Mouse (Mus musculus): Measurements from ENCODE around the gene Casr. TPM values are rescaled to one million over a fixed set of nuclear protein-coding genes. Genes with fewer than 3 reads are reported as not detected.

Gene Casr
- polyA plus RNA-seq, 1 experiment from 2014 or later, result 0.16 TPM

DNA sequence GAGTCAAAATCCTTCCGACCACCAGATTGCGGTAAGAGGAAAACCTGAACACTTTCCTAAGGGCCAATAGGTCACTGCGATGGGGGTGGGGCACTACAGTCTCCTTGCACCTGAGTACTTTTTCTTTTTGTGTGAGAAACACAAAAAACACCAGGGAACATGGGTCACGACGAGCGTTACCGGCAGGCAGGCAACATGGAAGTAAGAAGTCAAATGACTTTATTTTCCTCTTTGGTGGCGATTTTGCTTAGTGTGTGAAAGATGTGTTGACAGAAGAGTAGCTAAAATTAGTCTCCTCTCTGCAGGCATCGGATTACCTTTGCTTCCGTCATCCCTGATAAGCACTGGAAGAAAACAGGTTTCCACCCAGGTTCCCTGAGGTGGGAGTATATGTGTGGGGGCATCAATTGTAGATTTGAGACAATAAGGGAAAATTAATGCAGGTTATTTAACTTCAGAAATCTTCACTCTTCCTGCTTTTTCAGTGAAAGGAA is 6.2 kb downstream of the Casr start:
- WGBS, result 83% methylated on average over 10 of the region's 10 CpGs
- Histone ChIP-seq H3K27me3 (replicated peaks; ENCODE audit: control insufficient read depth, insufficient read depth, low read length) (no peaks in the 10 kb centered on the region), H3K4me3 (replicated peaks; ENCODE audit: low read length) (no peak overlapping the region), H3K27ac (ENCODE audit: low read length) (no peak overlapping the region), H3K9ac (replicated peaks; ENCODE audit: low read depth, low read length) (no peak overlapping the region), H3K36me3 (ENCODE audit: control insufficient read depth, insufficient read depth) (no peaks in the 10 kb centered on the region), H3K4me2 (ENCODE audit: low read length) (no peak overlapping the region), H3K4me1 (replicated peaks; ENCODE audit: control insufficient read depth, insufficient read depth, low read length) (no peaks in the 10 kb centered on the region), H3K9me3 (ENCODE audit: control insufficient read depth, low read length) (no peaks in the 10 kb centered on the region)
- no peak for ATAC-seq

DNA sequence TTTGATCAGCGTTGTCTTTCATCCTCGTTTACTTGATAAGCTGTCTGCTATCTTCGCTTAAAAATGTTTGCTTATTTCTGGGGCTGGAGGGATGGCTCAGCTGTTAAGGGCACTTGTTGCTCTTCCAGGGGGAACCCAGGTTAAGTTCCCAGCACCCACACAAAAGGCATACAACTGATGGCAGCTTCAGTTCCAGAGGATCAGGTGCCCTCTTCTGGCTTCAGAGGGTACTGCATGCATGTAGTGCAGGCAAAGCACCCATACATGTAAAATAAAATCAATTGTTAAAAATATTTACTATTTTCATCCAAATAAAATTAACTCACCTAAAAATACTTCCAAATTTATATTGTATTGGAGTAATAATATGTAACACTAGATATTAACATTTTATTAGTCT is 8.3 kb downstream of the Casr start:
- Histone ChIP-seq H3K36me3 (ENCODE audit: control insufficient read depth, insufficient read depth) (no peaks in the 10 kb centered on the region), H3K4me1 (replicated peaks; ENCODE audit: control insufficient read depth, insufficient read depth, low read length) (no peaks in the 10 kb centered on the region), H3K9ac (replicated peaks; ENCODE audit: low read depth, low read length) (no peak overlapping the region), H3K27ac (ENCODE audit: low read length) (no peak overlapping the region), H3K4me2 (ENCODE audit: low read length) (no peak overlapping the region), H3K9me3 (ENCODE audit: control insufficient read depth, low read length) (no peaks in the 10 kb centered on the region), H3K27me3 (replicated peaks; ENCODE audit: control insufficient read depth, insufficient read depth, low read length) (no peaks in the 10 kb centered on the region), H3K4me3 (replicated peaks; ENCODE audit: low read length) (no peak overlapping the region)
- ATAC-seq, result no peak
- 99% methylated on average over 3 of the region's 3 CpGs for WGBS

DNA sequence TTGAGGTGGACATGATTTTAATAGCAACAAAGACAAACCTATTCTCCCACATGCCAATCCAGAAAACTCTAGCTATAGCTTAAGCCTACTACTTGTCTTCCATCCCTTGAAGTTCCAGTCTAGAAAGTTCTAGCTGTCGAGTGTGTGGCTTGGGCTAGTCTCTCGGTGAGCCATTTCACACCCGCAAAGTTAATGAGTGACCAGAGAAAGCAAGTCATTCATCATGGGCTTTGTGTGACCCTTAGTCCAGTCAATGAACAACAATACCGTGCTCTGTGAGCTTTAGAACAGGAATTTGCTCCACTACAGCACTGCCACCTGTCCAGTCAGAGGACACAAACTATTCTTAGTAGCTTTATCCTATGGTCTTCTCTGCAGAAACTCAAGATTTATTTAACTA is 16.6 kb downstream of the Casr start:
- H3K9ac ChIP-seq (replicated peaks; ENCODE audit: low read depth, low read length), result no peak overlapping the region
- H3K27me3 ChIP-seq (replicated peaks; ENCODE audit: control insufficient read depth, insufficient read depth, low read length), result no peaks in the 10 kb centered on the region
- H3K4me2 ChIP-seq (ENCODE audit: low read length), result no peak overlapping the region
- H3K4me3 ChIP-seq (replicated peaks; ENCODE audit: low read length), result no peak overlapping the region
- 69% methylated on average over 4 of the region's 4 CpGs for WGBS
- no peaks in the 10 kb centered on the region for H3K9me3 ChIP-seq (ENCODE audit: control insufficient read depth, low read length)
- H3K4me1 ChIP-seq (replicated peaks; ENCODE audit: control insufficient read depth, insufficient read depth, low read length), result no peaks in the 10 kb centered on the region
- no peaks in the 10 kb centered on the region for H3K36me3 ChIP-seq (ENCODE audit: control insufficient read depth, insufficient read depth)
- ATAC-seq, result no peak
- no peak overlapping the region for H3K27ac ChIP-seq (ENCODE audit: low read length)

DNA sequence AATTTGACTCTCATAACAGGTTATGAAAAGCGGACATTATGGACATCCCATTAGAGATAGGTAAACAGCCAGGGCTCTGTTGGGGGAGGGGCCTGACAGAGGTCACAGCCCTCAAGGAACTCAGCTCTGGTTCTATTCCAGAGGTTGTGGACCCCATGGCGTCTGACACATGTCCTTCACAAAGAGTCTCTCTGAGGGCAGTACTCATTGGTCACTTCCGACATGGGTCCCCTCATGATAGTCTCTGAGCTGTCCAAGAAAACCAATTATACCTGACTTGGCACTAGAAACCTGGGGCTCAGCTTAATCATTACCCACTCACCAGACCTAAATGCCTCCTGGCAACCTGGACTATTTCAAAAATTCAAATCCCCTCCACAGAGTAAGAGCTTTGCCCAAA is 18.9 kb downstream of the Casr start:
- 91% methylated on average over 3 of the region's 3 CpGs for WGBS
- Histone ChIP-seq H3K4me1 (replicated peaks; ENCODE audit: control insufficient read depth, insufficient read depth, low read length) (no peaks in the 10 kb centered on the region), H3K9ac (replicated peaks; ENCODE audit: low read depth, low read length) (no peak overlapping the region), H3K27ac (ENCODE audit: low read length) (no peak overlapping the region), H3K27me3 (replicated peaks; ENCODE audit: control insufficient read depth, insufficient read depth, low read length) (no peaks in the 10 kb centered on the region), H3K4me3 (replicated peaks; ENCODE audit: low read length) (no peak overlapping the region), H3K36me3 (ENCODE audit: control insufficient read depth, insufficient read depth) (no peaks in the 10 kb centered on the region), H3K4me2 (ENCODE audit: low read length) (no peak overlapping the region), H3K9me3 (ENCODE audit: control insufficient read depth, low read length) (no peaks in the 10 kb centered on the region)
- no peak for ATAC-seq

DNA sequence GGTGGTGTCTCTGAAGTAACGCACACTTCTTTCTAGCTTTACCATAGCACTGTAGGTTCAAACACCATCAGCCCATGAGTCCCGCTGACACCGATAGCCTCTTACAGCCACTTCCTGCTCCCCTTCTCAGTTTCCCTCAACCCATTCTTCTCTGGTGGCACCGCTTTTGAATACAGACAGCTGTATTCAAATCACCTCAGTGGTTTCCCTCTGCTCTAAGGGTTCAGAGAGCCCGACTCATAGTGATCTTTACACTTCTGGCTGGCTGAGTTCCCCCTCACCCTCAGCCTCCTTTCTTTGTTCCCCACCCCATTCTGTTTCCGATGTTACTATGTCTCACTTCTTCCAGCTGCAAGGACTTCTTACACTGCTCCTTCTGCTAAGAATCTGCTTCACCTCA is 21.1 kb downstream of the Casr start:
- Histone ChIP-seq H3K4me2 (ENCODE audit: low read length) (no peak overlapping the region), H3K36me3 (ENCODE audit: control insufficient read depth, insufficient read depth) (no peaks in the 10 kb centered on the region), H3K9ac (replicated peaks; ENCODE audit: low read depth, low read length) (no peak overlapping the region), H3K27me3 (replicated peaks; ENCODE audit: control insufficient read depth, insufficient read depth, low read length) (no peaks in the 10 kb centered on the region), H3K4me1 (replicated peaks; ENCODE audit: control insufficient read depth, insufficient read depth, low read length) (no peaks in the 10 kb centered on the region), H3K27ac (ENCODE audit: low read length) (no peak overlapping the region), H3K4me3 (replicated peaks; ENCODE audit: low read length) (no peak overlapping the region), H3K9me3 (ENCODE audit: control insufficient read depth, low read length) (no peaks in the 10 kb centered on the region)
- 63% methylated on average over 6 of the region's 6 CpGs for WGBS
- no peak for ATAC-seq

DNA sequence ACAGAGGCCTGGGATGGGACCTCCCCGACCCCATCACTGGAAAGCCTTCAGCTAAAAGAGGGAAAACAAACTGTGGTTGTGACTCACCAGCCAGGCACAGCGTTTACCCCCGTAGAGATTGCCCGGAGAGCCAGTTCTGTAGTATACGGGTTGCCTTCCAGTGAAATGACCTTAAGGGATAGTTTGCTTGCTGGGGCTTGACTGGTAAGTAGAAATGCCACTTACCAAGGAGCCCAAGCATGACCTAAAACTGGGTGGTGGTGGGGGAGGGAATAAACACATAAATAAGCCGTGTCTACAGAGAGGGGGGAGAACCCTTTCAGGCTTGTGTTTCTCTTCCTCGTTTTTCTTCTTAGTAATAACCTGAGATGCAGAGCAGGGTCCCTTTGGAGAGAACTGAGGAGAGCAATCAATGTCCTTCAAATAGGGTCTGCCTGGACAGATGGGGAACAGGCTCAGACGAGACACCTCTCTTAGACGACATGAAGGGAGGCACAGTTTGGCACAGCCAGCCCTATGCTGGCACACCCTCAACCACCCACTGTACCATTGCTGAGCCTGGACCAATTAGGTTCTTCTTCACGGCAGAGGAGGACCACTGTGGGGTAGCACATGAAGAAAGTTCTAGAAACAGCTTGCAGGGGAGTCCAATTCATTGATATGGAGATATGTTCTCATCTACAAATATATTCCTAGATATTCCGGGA is 28.8 kb downstream of the Casr start:
- no peak overlapping the region for H3K4me2 ChIP-seq (ENCODE audit: low read length)
- no peaks in the 10 kb centered on the region for H3K4me1 ChIP-seq (replicated peaks; ENCODE audit: control insufficient read depth, insufficient read depth, low read length)
- no peaks in the 10 kb centered on the region for H3K27me3 ChIP-seq (replicated peaks; ENCODE audit: control insufficient read depth, insufficient read depth, low read length)
- H3K27ac ChIP-seq (ENCODE audit: low read length), result no peak overlapping the region
- no peak for ATAC-seq
- H3K9me3 ChIP-seq (ENCODE audit: control insufficient read depth, low read length), result no peaks in the 10 kb centered on the region
- no peak overlapping the region for H3K4me3 ChIP-seq (replicated peaks; ENCODE audit: low read length)
- 76% methylated on average over 11 of the region's 11 CpGs for WGBS
- no peaks in the 10 kb centered on the region for H3K36me3 ChIP-seq (ENCODE audit: control insufficient read depth, insufficient read depth)
- no peak overlapping the region for H3K9ac ChIP-seq (replicated peaks; ENCODE audit: low read depth, low read length)

DNA sequence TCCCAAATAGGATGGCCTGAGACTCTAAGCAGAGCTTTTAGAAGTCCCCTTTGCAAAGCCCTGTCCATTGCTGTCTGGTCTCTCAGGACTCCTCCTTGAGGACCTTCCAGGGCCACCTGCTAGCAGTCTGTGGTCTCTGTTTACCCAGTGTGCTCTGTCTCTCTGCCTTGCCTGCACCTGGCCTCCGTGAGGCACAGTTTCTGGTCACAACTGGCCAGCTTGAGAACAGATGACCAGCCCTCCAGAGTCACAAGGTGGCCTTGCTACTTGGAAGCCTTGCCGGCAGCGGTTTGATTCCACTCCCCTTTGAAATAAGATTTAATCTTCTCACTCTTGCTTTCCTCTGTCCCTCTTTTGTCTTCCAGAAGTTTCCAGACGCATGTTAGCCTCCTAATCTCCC is 29.9 kb downstream of the Casr start:
- WGBS, result 41% methylated on average over 4 of the region's 4 CpGs
- no peak overlapping the region for H3K9ac ChIP-seq (replicated peaks; ENCODE audit: low read depth, low read length)
- no peak overlapping the region for H3K27ac ChIP-seq (ENCODE audit: low read length)
- no peaks in the 10 kb centered on the region for H3K9me3 ChIP-seq (ENCODE audit: control insufficient read depth, low read length)
- H3K4me3 ChIP-seq (replicated peaks; ENCODE audit: low read length), result no peak overlapping the region
- H3K4me1 ChIP-seq (replicated peaks; ENCODE audit: control insufficient read depth, insufficient read depth, low read length), result no peaks in the 10 kb centered on the region
- no peak overlapping the region for H3K4me2 ChIP-seq (ENCODE audit: low read length)
- no peaks in the 10 kb centered on the region for H3K27me3 ChIP-seq (replicated peaks; ENCODE audit: control insufficient read depth, insufficient read depth, low read length)
- ATAC-seq, result no peak
- H3K36me3 ChIP-seq (ENCODE audit: control insufficient read depth, insufficient read depth), result no peaks in the 10 kb centered on the region

DNA sequence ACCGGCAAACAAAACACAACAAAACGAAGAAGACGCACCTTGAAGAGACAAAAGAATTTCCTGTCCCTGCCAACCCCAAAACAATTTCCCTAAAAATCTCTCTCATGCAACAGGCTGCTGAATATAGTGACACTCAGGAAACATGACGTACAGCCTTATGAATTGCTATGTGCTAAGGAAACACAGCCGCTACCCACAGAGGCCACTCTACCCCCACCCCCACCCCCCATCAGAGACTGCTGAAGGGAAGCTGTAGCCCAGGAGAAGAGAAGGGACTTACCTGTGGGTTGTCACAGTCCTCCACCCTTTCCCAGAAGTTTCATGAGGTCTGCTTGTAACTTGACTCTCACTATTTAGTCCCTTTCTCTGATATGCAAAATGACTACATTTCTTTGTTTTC is 30.3 kb downstream of the Casr start:
- 88% methylated on average over 5 of the region's 5 CpGs for WGBS

DNA sequence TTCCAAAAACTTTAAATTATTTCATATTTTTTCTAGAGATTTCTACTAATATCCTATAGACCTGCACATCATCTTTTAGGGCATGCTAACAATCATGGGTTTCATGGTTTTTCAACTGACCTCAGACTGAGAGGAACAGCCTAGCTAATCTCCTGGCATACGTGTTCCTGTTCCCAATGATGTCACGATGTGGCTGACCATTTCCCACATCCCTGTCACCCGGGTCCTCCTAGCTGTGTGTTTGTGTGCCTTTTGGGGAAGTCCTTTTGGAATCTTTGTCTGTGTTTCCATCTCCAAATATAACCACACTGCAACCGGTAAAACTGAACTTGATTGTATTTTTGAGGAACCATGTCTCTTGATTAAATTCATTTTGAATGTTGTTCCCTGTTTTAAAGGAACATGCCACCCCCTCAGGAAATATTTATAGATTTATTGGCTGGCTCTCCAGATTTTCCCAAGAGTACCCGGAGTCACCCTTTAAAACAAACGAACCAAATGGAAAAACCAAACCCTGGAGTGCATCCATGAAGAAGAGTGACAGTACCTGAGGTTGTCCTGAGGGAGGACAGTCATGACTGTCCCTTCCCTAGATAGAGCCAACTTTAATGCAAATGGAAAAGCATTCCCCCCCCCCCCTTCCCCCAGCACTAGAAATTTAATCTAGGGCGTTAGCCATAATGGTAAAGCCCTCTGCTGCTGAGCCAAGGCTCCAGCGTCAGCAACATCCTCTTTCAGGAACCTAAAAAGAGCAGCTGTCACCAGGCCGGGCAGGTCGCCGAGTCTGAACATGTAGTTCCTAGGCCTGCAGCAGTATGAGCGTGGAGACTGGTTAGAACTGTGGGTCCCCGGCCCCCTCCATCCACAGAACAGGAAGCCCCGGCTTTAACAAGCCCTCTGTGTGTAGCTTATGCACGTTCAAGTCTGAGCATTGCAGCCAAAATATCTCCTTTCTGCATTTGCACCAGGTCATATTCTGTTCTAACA is 31.1 kb downstream of the Casr start:
- no peak overlapping the region for H3K4me2 ChIP-seq (ENCODE audit: low read length)
- ATAC-seq, result no peak
- no peaks in the 10 kb centered on the region for H3K9me3 ChIP-seq (ENCODE audit: control insufficient read depth, low read length)
- no peaks in the 10 kb centered on the region for H3K4me1 ChIP-seq (replicated peaks; ENCODE audit: control insufficient read depth, insufficient read depth, low read length)
- H3K9ac ChIP-seq (replicated peaks; ENCODE audit: low read depth, low read length), result no peak overlapping the region
- H3K36me3 ChIP-seq (ENCODE audit: control insufficient read depth, insufficient read depth), result no peaks in the 10 kb centered on the region
- WGBS, result 81% methylated on average over 15 of the region's 15 CpGs
- H3K27me3 ChIP-seq (replicated peaks; ENCODE audit: control insufficient read depth, insufficient read depth, low read length), result no peaks in the 10 kb centered on the region
- no peak overlapping the region for H3K4me3 ChIP-seq (replicated peaks; ENCODE audit: low read length)
- no peak overlapping the region for H3K27ac ChIP-seq (ENCODE audit: low read length)

More for the DNA sequence above, 30.3 kb downstream of the Casr start:
- H3K4me1 ChIP-seq (replicated peaks; ENCODE audit: control insufficient read depth, insufficient read depth, low read length), result no peaks in the 10 kb centered on the region
- H3K36me3 ChIP-seq (ENCODE audit: control insufficient read depth, insufficient read depth), result no peaks in the 10 kb centered on the region
- H3K9ac ChIP-seq (replicated peaks; ENCODE audit: low read depth, low read length), result no peak overlapping the region
- no peak overlapping the region for H3K4me3 ChIP-seq (replicated peaks; ENCODE audit: low read length)
- H3K4me2 ChIP-seq (ENCODE audit: low read length), result no peak overlapping the region
- no peaks in the 10 kb centered on the region for H3K9me3 ChIP-seq (ENCODE audit: control insufficient read depth, low read length)
- no peak overlapping the region for H3K27ac ChIP-seq (ENCODE audit: low read length)
- no peaks in the 10 kb centered on the region for H3K27me3 ChIP-seq (replicated peaks; ENCODE audit: control insufficient read depth, insufficient read depth, low read length)
- no peak for ATAC-seq

All from forebrain, embryonic 16.5 days (tissue).